Mouse (Mus musculus): ENCODE measurements at regions not wholly inside any gene's neighbourhood (a gene's known extent, or its start where the extent isn't known, plus 50 kb on each side); places are given as distances from the start of the nearest gene placed in this dataset.

DNA sequence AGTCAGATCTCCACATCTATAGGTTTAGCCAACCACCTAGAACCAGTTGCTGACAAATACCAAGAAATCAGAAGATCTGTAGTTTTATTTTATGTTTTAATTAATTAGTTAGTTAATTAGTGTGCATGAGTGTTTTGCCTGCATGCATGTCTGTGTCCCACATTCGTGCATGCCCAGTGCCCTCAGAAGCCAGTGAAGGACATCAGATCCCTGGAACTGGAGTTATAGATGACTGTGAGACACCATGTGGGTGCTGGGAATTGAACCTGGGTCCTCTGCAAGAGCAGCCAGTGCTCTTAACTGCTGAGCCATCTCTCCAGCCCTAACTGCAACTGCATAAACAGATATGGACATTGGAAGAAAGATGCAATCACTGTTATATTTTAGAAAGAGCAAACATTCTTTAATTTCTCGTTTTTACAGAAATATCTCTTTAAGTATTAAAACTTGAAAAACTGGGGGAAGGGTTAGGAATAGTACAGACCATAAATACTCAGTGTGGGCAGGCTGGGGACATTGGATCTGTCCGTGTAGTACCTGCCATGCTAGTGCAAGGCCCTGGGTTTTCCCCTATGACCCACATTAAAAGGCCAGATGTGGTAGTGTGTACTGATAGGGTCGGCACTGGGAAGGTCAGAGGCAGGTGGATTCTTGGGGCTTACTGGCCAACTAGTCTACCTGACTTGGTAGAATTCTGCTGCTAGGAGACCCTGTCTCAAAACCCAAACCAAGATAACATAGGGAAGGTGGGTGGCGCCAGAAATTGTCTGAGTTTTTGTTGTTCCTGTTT, 83.3 kb upstream of the Cpm start:
- Histone ChIP-seq H3K36me3 (ENCODE audit: control insufficient read depth, insufficient read depth, low read length) (no peaks in the 10 kb centered on the region), H3K27me3 (ENCODE audit: control insufficient read depth, insufficient read depth, low read length) (no peaks in the 10 kb centered on the region), H3K4me1 (ENCODE audit: control insufficient read depth, insufficient read depth, low read length) (no peaks in the 10 kb centered on the region), H3K4me3 (ENCODE audit: low read depth, low read length) (no peak overlapping the region), H3K27ac (ENCODE audit: low read depth, low read length) (no peak overlapping the region), H3K4me2 (no peak overlapping the region), H3K9ac (ENCODE audit: low read depth, low read length) (no peak overlapping the region), H3K9me3 (replicated peaks; ENCODE audit: control insufficient read depth, low read length) (no peaks in the 10 kb centered on the region)
- ATAC-seq (replicated peaks; ENCODE audit: insufficient number of reproducible peaks, low FRiP score, low TSS enrichment), result no peak
- 75% methylated on average over 5 of the region's 5 CpGs for WGBS (ENCODE audit: insufficient replicate concordance)

DNA sequence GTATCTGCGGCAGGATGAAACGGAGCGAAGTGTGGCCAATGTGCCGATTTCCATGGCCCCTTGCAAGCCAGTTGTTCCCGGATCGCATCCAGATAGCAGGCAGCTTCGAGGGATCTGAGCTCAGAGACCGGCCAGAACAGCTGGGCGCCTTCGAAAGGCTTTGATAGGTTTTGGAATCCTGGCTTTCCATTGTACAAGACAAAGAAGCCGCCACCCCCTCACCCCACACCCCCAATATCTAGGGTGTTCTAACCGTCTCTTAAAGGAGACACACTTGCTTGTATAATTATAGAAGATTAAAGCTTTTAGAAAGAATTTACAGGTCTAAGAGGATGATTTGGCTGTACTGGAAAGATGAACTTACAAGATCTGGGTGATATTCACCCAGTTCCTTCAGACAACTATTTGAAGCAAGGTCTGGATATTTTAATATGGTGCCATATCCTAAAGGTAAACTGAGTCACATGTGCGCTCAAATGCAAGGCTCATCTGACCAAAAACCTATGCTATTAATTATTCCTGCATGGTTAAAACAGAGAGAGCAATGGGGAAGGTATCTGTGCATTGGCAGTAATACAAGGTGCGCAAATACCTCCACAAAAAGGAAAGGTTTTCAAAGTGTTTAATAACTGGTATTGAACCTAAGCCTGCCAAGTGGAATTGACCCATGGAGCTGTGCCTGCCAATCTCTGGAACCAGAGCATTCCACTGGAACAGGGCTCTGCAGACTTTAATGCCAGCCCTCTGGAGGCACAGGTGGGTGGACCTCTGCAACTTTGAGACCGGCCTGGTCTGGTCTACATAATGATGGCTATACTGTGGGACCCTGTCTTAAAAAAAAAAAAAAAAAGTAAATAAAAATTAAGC, 84.4 kb upstream of the Cpm start:
- H3K9me3 ChIP-seq (replicated peaks; ENCODE audit: control insufficient read depth, low read length), result no peaks in the 10 kb centered on the region
- H3K27me3 ChIP-seq (ENCODE audit: control insufficient read depth, insufficient read depth, low read length), result no peaks in the 10 kb centered on the region
- no peaks in the 10 kb centered on the region for H3K36me3 ChIP-seq (ENCODE audit: control insufficient read depth, insufficient read depth, low read length)
- H3K4me1 ChIP-seq (ENCODE audit: control insufficient read depth, insufficient read depth, low read length), result no peaks in the 10 kb centered on the region
- WGBS (ENCODE audit: insufficient replicate concordance), result 64% methylated on average over 15 of the region's 15 CpGs
- no peak for ATAC-seq (replicated peaks; ENCODE audit: insufficient number of reproducible peaks, low FRiP score, low TSS enrichment)
- no peak overlapping the region for H3K4me2 ChIP-seq
- no peak overlapping the region for H3K4me3 ChIP-seq (ENCODE audit: low read depth, low read length)
- H3K27ac ChIP-seq (ENCODE audit: low read depth, low read length), result no peak overlapping the region
- no peak overlapping the region for H3K9ac ChIP-seq (ENCODE audit: low read depth, low read length)

DNA sequence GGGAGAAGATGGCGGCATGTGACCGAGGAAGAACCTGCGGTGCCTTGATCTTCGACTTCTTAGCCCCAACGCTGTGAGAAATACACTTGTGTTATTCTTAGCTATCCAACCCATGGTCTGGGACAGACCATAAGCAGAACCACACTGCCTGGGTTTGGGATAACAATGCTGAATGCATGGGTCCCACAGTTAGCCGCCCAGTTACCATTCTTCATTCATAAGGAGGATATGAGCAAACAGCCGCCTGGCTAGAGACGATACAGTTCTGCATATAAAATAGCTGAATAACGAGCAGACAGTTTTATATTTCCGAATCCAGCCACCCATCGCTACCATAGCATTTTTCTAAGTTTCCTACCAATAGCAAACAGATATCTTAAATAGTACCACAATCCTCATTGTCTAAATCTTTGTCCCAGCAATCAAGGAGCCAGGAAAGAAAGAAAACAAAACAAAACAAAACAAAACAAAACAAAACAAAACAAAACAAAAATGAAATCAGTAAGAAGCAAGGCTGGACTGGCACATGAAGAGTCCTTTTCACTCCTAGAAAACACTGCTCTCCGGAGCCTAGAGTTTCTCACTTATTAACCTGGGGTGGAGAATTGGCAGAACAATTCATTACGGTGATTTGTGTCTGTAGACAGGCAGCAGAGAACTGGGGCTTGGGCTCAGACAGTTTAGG, 85.2 kb upstream of the Cpm start:
- Histone ChIP-seq H3K4me2 (no peak overlapping the region), H3K4me1 (ENCODE audit: control insufficient read depth, insufficient read depth, low read length) (no peaks in the 10 kb centered on the region), H3K27ac (ENCODE audit: low read depth, low read length) (no peak overlapping the region), H3K9me3 (replicated peaks; ENCODE audit: control insufficient read depth, low read length) (no peaks in the 10 kb centered on the region), H3K27me3 (ENCODE audit: control insufficient read depth, insufficient read depth, low read length) (no peaks in the 10 kb centered on the region), H3K36me3 (ENCODE audit: control insufficient read depth, insufficient read depth, low read length) (no peaks in the 10 kb centered on the region), H3K4me3 (ENCODE audit: low read depth, low read length) (no peak overlapping the region), H3K9ac (ENCODE audit: low read depth, low read length) (no peak overlapping the region)
- 83% methylated on average over 13 of the region's 13 CpGs for WGBS (ENCODE audit: insufficient replicate concordance)
- ATAC-seq (replicated peaks; ENCODE audit: insufficient number of reproducible peaks, low FRiP score, low TSS enrichment), result no peak

DNA sequence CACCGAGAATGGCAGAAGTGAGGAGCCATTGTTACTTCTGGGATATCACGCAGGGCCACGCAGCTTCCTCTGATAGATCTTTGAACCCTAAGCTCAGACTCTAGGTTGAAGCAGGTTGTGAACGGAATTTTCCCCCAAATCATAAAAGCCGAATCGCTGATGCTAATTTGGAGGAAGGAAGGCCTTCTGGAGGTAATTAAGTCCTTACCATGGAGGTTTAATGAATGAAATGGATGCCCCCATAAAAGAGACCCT, 85.7 kb upstream of the Cpm start:
- WGBS (ENCODE audit: insufficient replicate concordance), result 84% methylated on average over 6 of the region's 6 CpGs
- Histone ChIP-seq H3K4me3 (ENCODE audit: low read depth, low read length) (no peak overlapping the region), H3K4me1 (ENCODE audit: control insufficient read depth, insufficient read depth, low read length) (no peaks in the 10 kb centered on the region), H3K36me3 (ENCODE audit: control insufficient read depth, insufficient read depth, low read length) (no peaks in the 10 kb centered on the region), H3K9ac (ENCODE audit: low read depth, low read length) (no peak overlapping the region), H3K4me2 (no peak overlapping the region), H3K27me3 (ENCODE audit: control insufficient read depth, insufficient read depth, low read length) (no peaks in the 10 kb centered on the region), H3K9me3 (replicated peaks; ENCODE audit: control insufficient read depth, low read length) (no peaks in the 10 kb centered on the region), H3K27ac (ENCODE audit: low read depth, low read length) (no peak overlapping the region)
- ATAC-seq (replicated peaks; ENCODE audit: insufficient number of reproducible peaks, low FRiP score, low TSS enrichment), result no peak

DNA sequence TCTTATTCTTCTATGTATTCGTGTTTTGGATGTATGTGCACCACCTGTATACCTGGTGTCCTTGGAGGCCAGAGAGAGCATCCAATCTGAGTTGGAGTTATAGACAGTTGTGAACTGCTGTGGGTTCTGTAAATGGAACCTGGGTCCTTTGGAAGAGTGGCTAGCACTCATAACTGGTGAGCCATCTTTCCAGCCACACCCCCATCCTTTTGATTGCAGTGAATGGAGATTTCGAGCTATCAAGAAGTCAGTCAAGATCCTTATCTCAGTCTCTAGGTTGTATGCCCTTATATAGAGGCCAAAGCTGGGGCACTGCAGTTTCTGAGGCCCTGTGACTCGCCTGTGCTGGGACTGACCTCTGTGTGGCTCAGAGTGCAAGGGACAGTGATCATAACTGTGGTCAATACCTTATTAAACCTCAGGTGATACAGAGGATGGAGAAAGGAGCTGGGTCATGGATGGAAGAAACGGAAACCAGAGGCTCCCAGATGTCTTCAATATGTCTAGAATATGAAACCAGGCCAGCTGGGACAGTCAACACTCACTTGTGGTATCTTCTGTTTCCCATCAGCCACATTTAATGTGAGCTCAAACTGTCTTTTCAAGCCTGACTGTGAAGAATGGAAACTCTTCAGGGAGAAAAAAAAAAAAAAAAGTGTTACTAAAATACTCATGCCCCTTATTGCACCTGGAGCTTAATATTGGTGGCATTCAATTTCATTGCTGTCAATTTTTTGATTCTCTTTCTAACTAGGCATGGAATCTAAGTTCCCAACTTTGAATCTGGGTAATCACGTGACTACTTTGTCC, 86.2 kb upstream of the Cpm start:
- Histone ChIP-seq H3K4me3 (ENCODE audit: low read depth, low read length) (no peak overlapping the region), H3K36me3 (ENCODE audit: control insufficient read depth, insufficient read depth, low read length) (no peaks in the 10 kb centered on the region), H3K9me3 (replicated peaks; ENCODE audit: control insufficient read depth, low read length) (no peaks in the 10 kb centered on the region), H3K27ac (ENCODE audit: low read depth, low read length) (no peak overlapping the region), H3K4me1 (ENCODE audit: control insufficient read depth, insufficient read depth, low read length) (no peaks in the 10 kb centered on the region), H3K4me2 (no peak overlapping the region), H3K27me3 (ENCODE audit: control insufficient read depth, insufficient read depth, low read length) (no peaks in the 10 kb centered on the region), H3K9ac (ENCODE audit: low read depth, low read length) (no peak overlapping the region)
- ATAC-seq (replicated peaks; ENCODE audit: insufficient number of reproducible peaks, low FRiP score, low TSS enrichment), result no peak
- 68% methylated on average over 5 of the region's 5 CpGs for WGBS (ENCODE audit: insufficient replicate concordance)

DNA sequence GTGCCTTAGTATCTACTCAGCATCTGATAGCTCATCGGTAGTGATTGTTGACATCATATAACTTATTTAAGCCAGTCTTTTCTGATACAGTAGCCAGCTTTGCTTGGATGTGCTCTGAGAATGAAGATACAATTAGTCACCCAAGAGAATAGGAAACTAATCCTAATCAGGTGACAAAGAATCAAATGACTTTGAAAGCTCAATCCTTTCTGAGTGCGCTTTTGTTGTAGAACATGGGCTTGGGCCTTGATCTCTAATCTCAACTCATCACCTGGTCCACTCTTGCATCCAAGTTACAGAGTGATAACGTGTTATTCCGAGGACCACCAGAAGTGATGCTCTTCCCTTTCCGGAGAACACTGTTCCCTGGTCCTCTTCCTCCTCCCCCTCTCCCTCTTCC, 86.9 kb upstream of the Cpm start:
- H3K4me1 ChIP-seq (ENCODE audit: control insufficient read depth, insufficient read depth, low read length), result no peaks in the 10 kb centered on the region
- WGBS (ENCODE audit: insufficient replicate concordance), result 72% methylated on average over 5 of the region's 5 CpGs
- H3K9me3 ChIP-seq (replicated peaks; ENCODE audit: control insufficient read depth, low read length), result no peaks in the 10 kb centered on the region
- no peak overlapping the region for H3K9ac ChIP-seq (ENCODE audit: low read depth, low read length)
- H3K27ac ChIP-seq (ENCODE audit: low read depth, low read length), result no peak overlapping the region
- no peak for ATAC-seq (replicated peaks; ENCODE audit: insufficient number of reproducible peaks, low FRiP score, low TSS enrichment)
- no peaks in the 10 kb centered on the region for H3K27me3 ChIP-seq (ENCODE audit: control insufficient read depth, insufficient read depth, low read length)
- H3K4me3 ChIP-seq (ENCODE audit: low read depth, low read length), result no peak overlapping the region
- no peak overlapping the region for H3K4me2 ChIP-seq
- no peaks in the 10 kb centered on the region for H3K36me3 ChIP-seq (ENCODE audit: control insufficient read depth, insufficient read depth, low read length)

DNA sequence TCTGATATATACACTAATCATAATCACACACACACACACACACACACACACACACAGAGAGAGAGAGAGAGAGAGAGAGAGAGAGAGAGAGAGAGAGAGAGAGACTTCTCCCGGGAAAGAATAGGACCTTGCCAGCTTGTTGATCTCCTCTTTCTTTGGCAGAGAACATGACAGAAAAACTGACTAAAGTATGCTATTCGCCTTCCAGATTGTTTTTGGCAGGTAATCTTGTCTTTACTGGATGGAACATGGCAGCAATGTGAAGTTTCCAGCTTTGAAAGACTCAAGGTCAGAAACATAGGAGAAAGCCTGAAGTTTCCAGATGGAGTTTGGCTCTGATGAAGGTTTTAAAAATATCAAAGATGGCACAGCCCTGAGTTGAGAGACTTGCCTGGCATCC, 87.8 kb upstream of the Cpm start:
- H3K9ac ChIP-seq (ENCODE audit: low read depth, low read length), result no peak overlapping the region
- WGBS (ENCODE audit: insufficient replicate concordance), result 64% methylated on average over 2 of the region's 2 CpGs
- H3K9me3 ChIP-seq (replicated peaks; ENCODE audit: control insufficient read depth, low read length), result no peaks in the 10 kb centered on the region
- no peak overlapping the region for H3K4me2 ChIP-seq
- no peaks in the 10 kb centered on the region for H3K4me1 ChIP-seq (ENCODE audit: control insufficient read depth, insufficient read depth, low read length)
- H3K27me3 ChIP-seq (ENCODE audit: control insufficient read depth, insufficient read depth, low read length), result no peaks in the 10 kb centered on the region
- no peak overlapping the region for H3K4me3 ChIP-seq (ENCODE audit: low read depth, low read length)
- H3K27ac ChIP-seq (ENCODE audit: low read depth, low read length), result no peak overlapping the region
- no peak for ATAC-seq (replicated peaks; ENCODE audit: insufficient number of reproducible peaks, low FRiP score, low TSS enrichment)
- H3K36me3 ChIP-seq (ENCODE audit: control insufficient read depth, insufficient read depth, low read length), result no peaks in the 10 kb centered on the region

DNA sequence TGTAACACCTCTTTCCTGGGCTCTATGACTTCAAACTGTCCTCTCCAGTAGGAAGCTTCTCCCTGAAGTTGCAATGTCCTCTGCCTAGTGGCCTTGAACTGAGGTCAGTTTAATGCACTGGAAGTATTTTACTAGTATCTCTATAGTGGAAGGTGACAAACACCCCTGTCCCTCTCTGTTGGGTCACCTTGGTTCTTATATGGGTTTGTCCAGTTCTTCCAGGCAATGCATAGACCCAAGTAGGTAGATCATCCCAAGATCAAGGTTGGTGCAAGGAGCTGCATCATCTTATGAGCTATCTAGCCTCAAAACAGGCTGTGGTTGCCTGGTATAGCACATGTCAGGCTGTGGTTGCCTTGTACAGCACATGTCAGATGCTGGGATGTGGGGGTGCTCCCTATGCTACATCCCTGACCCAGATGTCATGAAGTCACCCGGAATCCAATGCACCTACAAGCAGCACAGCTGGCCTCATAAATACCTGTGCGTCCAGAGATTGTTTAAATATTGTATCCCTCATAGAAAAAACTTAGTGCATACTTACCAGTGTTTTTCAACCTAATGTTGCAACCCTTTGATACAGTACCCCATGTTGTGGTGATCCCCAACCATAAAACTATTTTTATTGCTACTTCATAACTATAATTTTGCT, 88.4 kb upstream of the Cpm start:
- no peak for ATAC-seq (replicated peaks; ENCODE audit: insufficient number of reproducible peaks, low FRiP score, low TSS enrichment)
- Histone ChIP-seq H3K27ac (ENCODE audit: low read depth, low read length) (no peak overlapping the region), H3K9me3 (replicated peaks; ENCODE audit: control insufficient read depth, low read length) (no peaks in the 10 kb centered on the region), H3K4me1 (ENCODE audit: control insufficient read depth, insufficient read depth, low read length) (no peaks in the 10 kb centered on the region), H3K9ac (ENCODE audit: low read depth, low read length) (no peak overlapping the region), H3K4me2 (no peak overlapping the region), H3K27me3 (ENCODE audit: control insufficient read depth, insufficient read depth, low read length) (no peaks in the 10 kb centered on the region), H3K4me3 (ENCODE audit: low read depth, low read length) (no peak overlapping the region), H3K36me3 (ENCODE audit: control insufficient read depth, insufficient read depth, low read length) (no peaks in the 10 kb centered on the region)
- WGBS (ENCODE audit: insufficient replicate concordance), result 82% methylated on average over 2 of the region's 2 CpGs

Measured in heart, embryonic 11.5 days (tissue).